Mouse (Mus musculus) liver, embryonic 16.5 days (tissue): Measurements from ENCODE around the gene Nxph4. TPM values are rescaled to one million over a fixed set of nuclear protein-coding genes. Genes with fewer than 3 reads are reported as not detected.

Experiments used
- ATAC-seq: fragments of 200-750 bp; cut with Nextera tagmentation; 2 replicates; pipeline ENCODE4 v1.8.0; 2017; ENCODE audit warnings: low read depth, mild to moderate bottlenecking, moderate number of reproducible peaks, moderate library complexity
- H3K27ac ChIP-seq: fragments of 300-500 bp; sonication (generic); 2 replicates; pipeline ENCODE4 v1.5.1; 2014; ENCODE audit warnings: mild to moderate bottlenecking, low read length
- H3K27me3 ChIP-seq: fragments of 300-500 bp; sonication (generic); 2 replicates; pipeline ENCODE4 v1.6.1; 2014; ENCODE audit warnings: low read depth, low read length, mixed read lengths; ENCODE audit not compliant: control insufficient read depth, insufficient read depth
- H3K36me3 ChIP-seq: fragments of 300-500 bp; sonication (generic); 2 replicates; pipeline ENCODE4 v1.6.1; 2014; ENCODE audit warnings: mild to moderate bottlenecking; ENCODE audit not compliant: control insufficient read depth, insufficient read depth
- H3K4me1 ChIP-seq: fragments of 300-500 bp; sonication (generic); 2 replicates; pipeline ENCODE4 v1.6.1; 2014; ENCODE audit warnings: low read depth, low read length, mixed read lengths; ENCODE audit not compliant: control insufficient read depth
- H3K4me2 ChIP-seq: fragments of 300-500 bp; sonication (generic); 2 replicates; pipeline ENCODE4 v1.6.1; 2014; ENCODE audit warnings: low read depth, low read length, mixed read lengths
- H3K4me3 ChIP-seq: fragments of 300-500 bp; sonication (generic); 2 replicates; pipeline ENCODE4 v1.5.1; 2014; ENCODE audit warnings: low read depth, mild to moderate bottlenecking, low read length
- H3K9ac ChIP-seq: fragments of 300-500 bp; sonication (generic); 2 replicates; pipeline ENCODE4 v1.6.1; 2014; ENCODE audit warnings: low read depth, low read length
- H3K9me3 ChIP-seq: fragments of 300-500 bp; sonication (generic); replicated peaks from 2 replicates; pipeline ENCODE4 v1.6.1; 2016; ENCODE audit warnings: low read length; ENCODE audit not compliant: control insufficient read depth
- WGBS: fragments of 180-500 bp; shearing (Covaris S2); extraction: QIAGEN DNeasy Blood & Tissue Kit; methylation state at CpG from one replicate; pipeline ENCODE4 v1.1.7; 2014; ENCODE audit not compliant: insufficient replicate concordance; 5-methylcytosine and 5-hydroxymethylcytosine counted together
- polyA plus RNA-seq: library from polyadenylated mRNA; unstranded; fragments of >200 nt; fragmentation: Nextera tagmentation; extraction: Ambion mirVana; gene quantifications from 2 replicates; pipeline ENCODE4 v1.2.1, GENCODE M21; 2015

Gene Nxph4
- polyA plus RNA-seq, 1 experiment from 2014 or later = 0.14 TPM

DNA sequence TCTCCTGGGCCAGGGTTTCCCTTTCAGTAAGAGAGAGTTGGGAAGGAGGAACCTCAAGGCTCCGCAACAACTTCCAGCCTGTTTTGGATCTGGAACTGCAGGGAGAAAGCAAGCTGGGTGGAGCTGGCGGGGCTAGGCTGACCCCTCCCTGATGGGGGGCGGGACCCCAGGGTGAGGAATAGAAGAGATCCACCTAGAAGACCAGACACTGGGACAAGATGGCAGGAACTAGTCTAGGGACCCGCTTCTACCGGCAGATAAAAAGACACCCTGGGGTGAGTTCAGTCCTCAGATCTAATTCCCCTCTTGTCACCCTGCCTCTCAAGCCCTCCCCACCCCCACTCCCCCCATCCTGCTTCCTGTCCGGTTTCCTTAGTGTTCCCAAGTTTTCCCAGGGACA is 19.6 kb downstream of the Nxph4 start, which contains the start of gene Ndufa4l2:
TSS of gene Ndufa4l2 (plus strand) at position 204 of the 400 bp plus-strand sequence.
- H3K36me3 ChIP-seq = peaks cover 27% of the 10 kb centered on the region
- H3K9me3 ChIP-seq = no peaks in the 10 kb centered on the region
- WGBS = 13% methylated on average over 6 of the region's 6 CpGs
- H3K27me3 ChIP-seq = peaks cover 51% of the 10 kb centered on the region
- peak within 1 kb of the TSS; percentile 47 for H3K4me3 ChIP-seq
- H3K4me1 ChIP-seq = peaks cover 54% of the 10 kb centered on the region
- peak within 1 kb of the TSS; percentile 64 for H3K9ac ChIP-seq
- no peak for ATAC-seq
- peak within 1 kb of the TSS; percentile 90 for H3K27ac ChIP-seq
- H3K4me2 ChIP-seq = peak within 1 kb of the TSS; percentile 75

DNA sequence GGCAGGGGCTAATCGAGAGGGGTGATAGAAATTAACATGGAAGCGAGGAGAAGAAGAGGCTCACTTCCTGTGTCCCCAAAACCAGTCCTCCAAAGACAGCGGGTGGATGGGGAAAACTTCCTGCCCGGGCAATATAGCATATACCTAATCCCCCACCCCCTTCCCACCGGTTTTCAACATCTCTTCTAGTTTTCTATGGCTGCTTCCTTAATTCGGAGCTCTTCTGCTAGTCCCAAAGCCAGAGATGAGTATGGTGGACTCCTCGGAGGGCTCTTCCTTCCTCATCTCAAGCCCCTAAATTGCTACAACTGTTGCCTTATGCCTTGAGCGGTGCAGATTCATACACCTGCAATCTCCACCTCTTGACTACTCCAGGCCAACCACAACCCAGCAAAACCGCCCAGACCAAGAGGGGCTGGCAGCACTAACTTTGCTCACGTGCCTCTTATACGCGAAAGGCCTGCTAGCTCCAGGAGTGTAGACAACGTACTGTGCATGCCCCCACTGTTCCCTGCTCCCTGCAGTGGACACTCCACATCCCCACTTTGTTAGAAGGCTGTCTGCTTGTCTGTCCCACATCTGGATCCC is 20.2 kb downstream of the Nxph4 start:
- H3K9me3 ChIP-seq = no peaks in the 10 kb centered on the region
- peak overlapping the region; percentile 54 for H3K27ac ChIP-seq
- peak overlapping the region; percentile 75 for H3K4me2 ChIP-seq
- H3K4me1 ChIP-seq = peaks cover 58% of the 10 kb centered on the region
- ATAC-seq = no peak
- 12% methylated on average over 13 of the region's 13 CpGs for WGBS
- H3K36me3 ChIP-seq = peaks cover 21% of the 10 kb centered on the region
- peaks cover 57% of the 10 kb centered on the region for H3K27me3 ChIP-seq
- H3K4me3 ChIP-seq = peak overlapping the region; percentile 44
- H3K9ac ChIP-seq = peak overlapping the region; percentile 64

DNA sequence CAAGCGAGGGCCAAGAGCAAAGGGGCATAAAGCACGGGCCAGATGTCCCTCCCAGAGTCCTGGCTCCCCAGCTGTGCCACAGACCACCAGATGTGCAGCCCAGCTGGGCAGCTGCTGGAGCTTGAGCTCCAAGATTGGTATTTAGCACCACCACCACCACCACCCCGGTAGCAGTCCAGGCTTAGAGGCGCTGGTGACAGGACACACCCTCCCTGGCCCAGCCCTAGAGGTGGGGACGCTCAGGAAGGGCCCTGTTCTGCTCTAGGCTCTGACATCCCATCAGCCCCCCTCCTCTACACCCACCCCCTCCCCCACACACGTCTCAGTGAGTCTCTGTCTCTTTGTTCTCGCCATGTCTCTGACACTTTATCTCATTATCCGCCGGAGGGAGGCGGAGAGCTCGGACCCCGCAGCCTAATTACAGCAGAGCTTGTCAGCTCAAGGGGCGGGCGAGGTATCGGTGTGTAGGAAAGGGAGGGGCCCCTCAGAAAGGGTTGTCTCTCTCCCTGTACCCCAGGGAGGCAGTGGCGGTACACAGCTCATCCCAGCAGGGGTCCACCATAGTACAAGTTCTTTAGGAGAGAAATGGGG is 20.8 kb downstream of the Nxph4 start:
- Histone ChIP-seq H3K36me3 (peaks cover 15% of the 10 kb centered on the region), H3K9ac (peak overlapping the region; percentile 64), H3K4me3 (peak overlapping the region; percentile 44), H3K27ac (peak overlapping the region; percentile 54), H3K27me3 (peaks cover 62% of the 10 kb centered on the region), H3K4me2 (peak overlapping the region; percentile 75), H3K4me1 (peaks cover 62% of the 10 kb centered on the region), H3K9me3 (no peaks in the 10 kb centered on the region)
- 2% methylated on average over 16 of the region's 16 CpGs for WGBS
- peak; percentile 62 for ATAC-seq

DNA sequence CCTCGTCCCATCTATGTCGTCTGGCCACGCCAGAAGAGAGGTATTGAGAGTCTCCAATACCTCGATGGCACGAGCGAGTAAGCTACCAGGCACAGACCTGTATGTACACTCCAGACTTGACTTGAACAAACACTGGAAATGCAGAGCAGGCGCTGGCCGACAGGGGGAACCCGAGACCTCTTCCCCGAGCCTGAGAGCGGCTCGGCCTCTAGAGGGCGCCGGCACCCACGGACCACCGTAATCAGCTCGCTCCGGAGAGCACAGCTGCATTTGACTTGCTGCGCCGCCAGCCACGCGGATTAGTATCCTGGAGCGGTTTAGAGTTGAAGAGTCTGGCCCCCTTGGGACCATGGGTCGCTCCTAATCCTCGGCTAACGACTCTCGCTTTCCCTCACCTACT is 21.5 kb downstream of the Nxph4 start:
- Histone ChIP-seq H3K9ac (peak overlapping the region; percentile 64), H3K4me1 (peaks cover 62% of the 10 kb centered on the region), H3K36me3 (peaks cover 7% of the 10 kb centered on the region), H3K4me3 (peak overlapping the region; percentile 44), H3K9me3 (no peaks in the 10 kb centered on the region), H3K4me2 (peak overlapping the region; percentile 75), H3K27ac (peak overlapping the region; percentile 54; the same call in 1 of the 2 replicates), H3K27me3 (peaks cover 70% of the 10 kb centered on the region)
- peak; percentile 43 for ATAC-seq
- WGBS = 0% methylated on average over 27 of the region's 27 CpGs

DNA sequence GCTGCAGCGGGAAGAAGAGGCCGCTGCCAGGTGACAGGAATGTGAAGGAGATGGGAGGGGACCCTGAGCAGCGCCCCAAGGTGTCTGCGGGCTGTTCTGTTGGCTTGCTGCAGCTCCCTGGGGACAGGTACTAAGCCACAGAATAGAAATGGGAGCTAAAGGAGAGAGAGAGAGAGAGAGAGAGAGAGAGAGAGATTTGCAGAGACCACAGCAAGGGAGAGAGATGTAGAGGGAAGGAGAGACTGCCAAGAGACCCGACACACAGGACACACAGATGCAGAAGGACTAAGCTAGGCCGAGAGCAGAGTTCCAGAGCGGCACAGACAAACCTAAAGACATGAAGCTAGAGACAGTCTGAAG is 22.1 kb downstream of the Nxph4 start:
- Histone ChIP-seq H3K4me3 (peak overlapping the region; percentile 52), H3K27me3 (peaks cover 71% of the 10 kb centered on the region), H3K9ac (no peak overlapping the region), H3K4me1 (peaks cover 59% of the 10 kb centered on the region), H3K27ac (no peak overlapping the region), H3K36me3 (peaks cover 2% of the 10 kb centered on the region), H3K4me2 (peak overlapping the region; percentile 65), H3K9me3 (no peaks in the 10 kb centered on the region)
- 8% methylated on average over 7 of the region's 7 CpGs for WGBS
- no peak for ATAC-seq

DNA sequence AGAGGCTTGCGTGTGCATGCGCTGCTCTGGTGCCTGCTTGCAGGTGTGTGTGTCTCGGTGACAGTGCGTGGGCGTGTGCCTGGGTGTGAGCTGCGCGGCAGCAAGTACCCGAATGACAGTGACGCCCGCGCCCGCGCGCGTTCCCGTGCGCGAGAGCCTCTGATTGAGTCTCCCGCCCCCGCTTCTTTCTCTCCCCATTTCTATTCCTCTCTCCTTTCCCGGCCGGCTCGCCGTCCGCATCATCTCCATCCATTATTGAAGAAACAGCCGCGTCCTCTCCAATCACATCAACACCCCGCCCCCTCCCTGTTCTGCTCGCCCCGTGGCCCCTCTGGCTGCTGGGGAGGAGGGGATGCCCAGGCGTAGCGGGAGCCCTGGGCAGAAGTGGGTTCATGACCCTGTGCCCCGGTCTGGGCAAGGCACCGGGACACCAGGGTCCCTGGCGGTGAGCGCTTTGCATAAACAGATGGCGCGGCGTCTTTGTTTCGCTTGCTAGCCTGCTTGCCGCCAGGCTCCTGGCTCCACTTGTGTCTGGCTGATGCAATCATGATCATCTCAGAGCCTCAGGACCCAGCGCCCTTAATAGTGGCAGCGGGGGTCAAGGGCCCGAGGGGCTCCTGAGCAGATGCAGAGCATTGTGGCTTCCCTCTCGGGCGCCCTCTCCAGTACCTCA is 22.6 kb downstream of the Nxph4 start:
- ATAC-seq = no peak
- Histone ChIP-seq H3K4me2 (peak overlapping the region; percentile 65), H3K27me3 (peaks cover 71% of the 10 kb centered on the region), H3K9me3 (no peaks in the 10 kb centered on the region), H3K36me3 (no peaks in the 10 kb centered on the region), H3K4me3 (peak overlapping the region; percentile 52), H3K9ac (no peak overlapping the region), H3K4me1 (peaks cover 53% of the 10 kb centered on the region), H3K27ac (no peak overlapping the region)
- 1% methylated on average over 44 of the region's 46 CpGs for WGBS

DNA sequence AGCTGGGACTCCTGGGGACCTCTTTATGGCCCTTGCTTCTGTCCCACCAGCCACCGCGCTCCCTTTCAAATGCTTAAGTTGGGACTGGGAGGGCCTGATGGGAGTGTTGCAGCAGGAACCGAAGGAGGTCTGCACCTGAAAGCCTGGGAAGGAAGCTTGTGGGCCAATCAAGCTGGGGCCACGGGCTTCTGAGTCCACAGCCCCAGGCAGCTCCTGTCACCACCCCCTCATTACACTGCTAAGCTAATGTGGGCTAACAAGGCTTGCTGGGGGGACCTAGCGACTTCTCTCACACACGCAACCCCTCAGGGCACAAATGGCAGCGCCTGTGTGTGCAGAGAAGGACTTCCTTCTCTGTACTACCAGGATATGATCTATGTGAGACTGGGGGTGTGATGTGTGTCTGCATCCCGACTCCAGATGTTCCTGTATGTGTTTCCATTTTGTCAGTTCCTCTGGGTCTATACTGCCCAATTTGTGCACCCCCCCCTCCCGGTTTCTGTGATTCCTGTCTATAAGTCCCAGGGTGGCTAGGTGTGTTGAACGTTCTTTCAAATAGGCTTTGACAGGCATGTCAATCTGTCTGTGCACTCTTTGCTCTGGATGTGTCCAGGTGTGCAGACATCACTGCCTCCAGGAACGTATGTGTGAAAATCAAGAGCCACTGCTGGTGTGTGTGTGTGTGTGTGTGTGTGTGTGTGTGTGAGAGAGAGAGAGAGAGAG is 23.3 kb downstream of the Nxph4 start:
- Histone ChIP-seq H3K36me3 (no peaks in the 10 kb centered on the region), H3K4me2 (peak overlapping the region; percentile 65; the same call in 1 of the 2 replicates), H3K9ac (no peak overlapping the region), H3K27me3 (peaks cover 71% of the 10 kb centered on the region), H3K4me1 (peaks cover 46% of the 10 kb centered on the region), H3K4me3 (no peak overlapping the region), H3K9me3 (no peaks in the 10 kb centered on the region), H3K27ac (no peak overlapping the region)
- 6% methylated on average over 11 of the region's 11 CpGs for WGBS
- no peak for ATAC-seq

DNA sequence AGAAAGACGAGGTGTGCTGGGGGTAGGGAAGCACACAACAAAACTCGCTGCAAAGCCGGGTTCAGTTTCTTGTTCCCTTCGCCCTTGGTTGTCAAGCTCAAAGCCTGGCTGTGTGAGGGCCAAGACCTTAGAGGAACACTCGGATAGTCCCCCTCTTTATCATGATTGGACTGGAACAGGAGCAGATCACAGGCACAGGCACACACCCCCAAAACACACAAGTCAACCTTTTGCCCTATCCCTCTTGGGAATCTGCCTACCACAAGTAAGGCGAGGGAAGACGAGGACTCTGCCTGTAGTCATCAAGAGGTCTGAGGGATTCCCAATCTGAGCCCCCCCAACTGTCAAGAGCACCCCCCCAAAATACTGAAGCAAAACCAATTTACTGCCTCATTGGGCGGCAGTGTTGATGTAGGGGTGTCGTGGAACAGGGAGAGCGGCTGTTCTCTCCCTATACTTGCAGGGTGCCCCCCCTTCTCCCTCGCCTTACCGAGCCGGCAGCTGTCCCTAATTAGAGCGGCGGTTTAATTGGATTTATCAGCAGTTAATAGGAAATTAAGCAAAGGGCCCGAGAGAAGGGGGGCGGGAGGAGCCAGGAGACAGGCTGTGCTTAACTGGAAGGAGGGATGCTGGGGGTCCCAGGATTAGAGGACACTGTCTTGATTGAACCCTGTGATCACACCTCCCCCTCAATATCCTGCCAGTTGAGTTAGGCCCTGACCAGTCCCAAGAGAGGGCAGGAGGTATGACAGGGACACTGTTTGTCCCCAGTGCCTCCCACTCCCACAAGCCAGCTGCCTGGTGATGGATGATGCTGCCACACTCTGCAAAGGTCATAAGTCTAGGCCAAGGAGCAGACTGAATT is 24.3 kb downstream of the Nxph4 start:
- Histone ChIP-seq H3K27me3 (peaks cover 65% of the 10 kb centered on the region), H3K9me3 (no peaks in the 10 kb centered on the region), H3K4me3 (peak overlapping the region; percentile 38), H3K4me2 (peak overlapping the region; percentile 59; the same call in 1 of the 2 replicates), H3K4me1 (peaks cover 36% of the 10 kb centered on the region), H3K9ac (no peak overlapping the region), H3K36me3 (no peaks in the 10 kb centered on the region), H3K27ac (no peak overlapping the region)
- WGBS = 13% methylated on average over 17 of the region's 17 CpGs
- ATAC-seq = no peak
